Mouse (Mus musculus) granulocyte monocyte progenitor cell, adult 5-6 weeks (primary cell): ENCODE measurements around the gene Lsp1. TPM values are rescaled to one million over a fixed set of nuclear protein-coding genes. Genes with fewer than 3 reads are reported as not detected.

ENCODE experiments used
- ATAC-seq: replicated peaks from 2 replicates; pipeline ENCODE4 v1.8.0; 2016; ENCODE audit warnings: mild to moderate bottlenecking, moderate TSS enrichment, inconsistent platforms; ENCODE audit not compliant: poor library complexity, severe bottlenecking
- total RNA-seq, 2 experiments: library from RNA; stranded (forward) in 1 of 2; stranded (reverse) in 1 of 2; fragments of 200-712, 200-1000 nt in 1 of 2; fragments of >200 nt in 1 of 2; fragmentation: Nextera tagmentation in 1 of 2; gene quantifications; 2 replicates each; pipeline ENCODE4 v1.2.3; 2014 to 2017

Lsp1 gene
- total RNA-seq, 2 experiments from 2014 or later: 51.9 to 58.5 TPM

- ATAC-seq: peak; percentile 11
Measured at GRCm38 (mm10) chr7:142442908-142443420, 17.6 kb upstream of the Lsp1 start.

- no peak for ATAC-seq
Measured at GRCm38 (mm10) chr7:142443474-142443873, 17.1 kb upstream of the Lsp1 start.

- ATAC-seq: no peak
Measured at GRCm38 (mm10) chr7:142444171-142444570, 16.4 kb upstream of the Lsp1 start.

- ATAC-seq: no peak
Measured at GRCm38 (mm10) chr7:142445324-142445723, 15.3 kb upstream of the Lsp1 start.

- no peak for ATAC-seq
Measured at GRCm38 (mm10) chr7:142446264-142446663, 14.3 kb upstream of the Lsp1 start.

GRCm38 (mm10) chr7:142449038-142449617 lies 11.5 kb upstream of the Lsp1 start:
- ATAC-seq: peak; percentile 91

GRCm38 (mm10) chr7:142454706-142455105 lies 5.9 kb upstream of the Lsp1 start:
- no peak for ATAC-seq

- no peak for ATAC-seq
Measured at GRCm38 (mm10) chr7:142455251-142455650, 5.4 kb upstream of the Lsp1 start.

- ATAC-seq: no peak
Measured at GRCm38 (mm10) chr7:142456806-142457205, 3.8 kb upstream of the Lsp1 start.

- no peak for ATAC-seq
Measured at GRCm38 (mm10) chr7:142457227-142457811, 3.3 kb upstream of the Lsp1 start.

- ATAC-seq: peak; percentile 43
Measured at GRCm38 (mm10) chr7:142458026-142458425, 2.6 kb upstream of the Lsp1 start.

- ATAC-seq: no peak
Measured at GRCm38 (mm10) chr7:142458676-142459298, 1.8 kb upstream of the Lsp1 start.

GRCm38 (mm10) chr7:142459299-142459691 lies 1.3 kb upstream of the Lsp1 start:
- ATAC-seq: no peak

GRCm38 (mm10) chr7:142461446-142461845 lies 837 bp downstream of the Lsp1 start:
- peak; percentile 40 for ATAC-seq

GRCm38 (mm10) chr7:142462190-142462589 lies 1.6 kb downstream of the Lsp1 start:
- ATAC-seq: no peak

GRCm38 (mm10) chr7:142462594-142463078 lies 2.0 kb downstream of the Lsp1 start:
- peak; percentile 31 for ATAC-seq

GRCm38 (mm10) chr7:142470171-142470691 lies 9.6 kb downstream of the Lsp1 start:
- peak; percentile 43; the same call in 1 of the 2 replicates for ATAC-seq

- ATAC-seq: 0 out of 2 replicates have a peak, but pooled peaks have one; percentile 28
Measured at GRCm38 (mm10) chr7:142470808-142471413, 10.3 kb downstream of the Lsp1 start.

GRCm38 (mm10) chr7:142471414-142471861 lies 10.8 kb downstream of the Lsp1 start:
- ATAC-seq: no peak

GRCm38 (mm10) chr7:142471884-142472570 lies 11.4 kb downstream of the Lsp1 start:
- ATAC-seq: no peak
